Mouse (Mus musculus) bone marrow, adult 2 months (tissue): ENCODE measurements around the gene Cpsf3.

ENCODE experiments used
- CTCF ChIP-seq: fragments of 200-500 bp; IDR thresholded peaks from 2 replicates; pipeline ENCODE4 v1.5.1; 2011; ENCODE audit warnings: low read length, control low read depth; ENCODE audit not compliant: control insufficient read depth, insufficient read depth
- POLR2A ChIP-seq: fragments of 200-500 bp; IDR thresholded peaks from 2 replicates; pipeline ENCODE4 v1.6.1; 2011; ENCODE audit warnings: low read depth, mild to moderate bottlenecking, control low read depth, low read length, borderline replicate concordance; ENCODE audit not compliant: control insufficient read depth

DNA sequence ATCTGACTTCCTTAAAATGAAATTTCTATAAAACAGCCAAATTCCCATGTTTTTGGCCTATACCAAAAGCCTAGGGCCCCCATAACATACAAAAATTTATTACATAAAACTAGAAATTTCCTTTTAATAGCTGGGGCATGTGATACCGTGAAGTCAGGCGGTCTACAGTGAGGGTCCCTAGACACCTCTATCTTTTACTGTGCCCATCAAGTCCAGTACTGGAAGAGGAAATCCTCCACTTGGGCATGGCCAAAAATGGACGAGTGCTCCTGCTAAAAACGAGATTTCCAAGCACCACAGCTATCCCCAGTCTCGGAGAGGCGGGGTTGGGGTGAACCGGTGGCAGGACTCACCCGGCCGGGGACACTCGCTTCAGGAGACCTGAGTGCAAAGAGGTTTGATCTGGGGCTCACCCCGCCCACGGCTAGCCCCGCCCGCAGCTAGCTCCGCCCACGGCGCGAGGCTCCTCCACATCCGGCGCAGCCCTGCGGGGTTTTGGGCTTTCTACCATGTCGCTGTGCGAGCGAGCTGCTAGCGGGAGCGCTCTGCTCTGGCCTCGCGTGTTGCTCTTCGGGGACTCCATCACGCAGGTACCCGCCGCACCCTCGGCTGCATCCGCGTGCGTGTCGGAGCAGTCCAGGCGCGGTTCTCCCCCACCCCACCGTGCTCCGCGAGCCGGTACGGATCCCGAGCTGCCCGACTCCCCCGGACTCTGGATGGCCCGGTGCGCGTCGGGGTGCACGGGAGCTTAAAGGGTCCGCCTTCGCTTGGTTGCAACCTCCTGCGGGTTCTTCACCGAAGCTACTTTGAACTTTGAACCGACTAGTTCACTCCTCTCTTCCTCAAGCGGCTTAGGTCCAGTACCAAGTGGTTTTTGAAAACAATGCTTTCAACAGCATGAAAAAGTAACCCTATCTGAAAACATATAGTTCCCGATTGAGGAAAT is 31.0 kb downstream of the Cpsf3 start, which contains the start of gene Iah1:
- TF ChIP-seq CTCF (no peak), POLR2A (peak; percentile 81; the same call in 1 of the 2 replicates)
